Mouse (Mus musculus) liver (tissue): ENCODE measurements around the gene Myh9.
"Not testable (repeated sequence)": the region's sequence is repeated elsewhere in the genome, so short reads cannot be mapped to it uniquely, and the experiment has no call there.

Source experiments
- DNase-seq: peaks from one replicate; pipeline ENCODE4 v3.0.0-alpha.2; 2020; ENCODE audit warnings: mixed read lengths

Myh9 gene

DNA sequence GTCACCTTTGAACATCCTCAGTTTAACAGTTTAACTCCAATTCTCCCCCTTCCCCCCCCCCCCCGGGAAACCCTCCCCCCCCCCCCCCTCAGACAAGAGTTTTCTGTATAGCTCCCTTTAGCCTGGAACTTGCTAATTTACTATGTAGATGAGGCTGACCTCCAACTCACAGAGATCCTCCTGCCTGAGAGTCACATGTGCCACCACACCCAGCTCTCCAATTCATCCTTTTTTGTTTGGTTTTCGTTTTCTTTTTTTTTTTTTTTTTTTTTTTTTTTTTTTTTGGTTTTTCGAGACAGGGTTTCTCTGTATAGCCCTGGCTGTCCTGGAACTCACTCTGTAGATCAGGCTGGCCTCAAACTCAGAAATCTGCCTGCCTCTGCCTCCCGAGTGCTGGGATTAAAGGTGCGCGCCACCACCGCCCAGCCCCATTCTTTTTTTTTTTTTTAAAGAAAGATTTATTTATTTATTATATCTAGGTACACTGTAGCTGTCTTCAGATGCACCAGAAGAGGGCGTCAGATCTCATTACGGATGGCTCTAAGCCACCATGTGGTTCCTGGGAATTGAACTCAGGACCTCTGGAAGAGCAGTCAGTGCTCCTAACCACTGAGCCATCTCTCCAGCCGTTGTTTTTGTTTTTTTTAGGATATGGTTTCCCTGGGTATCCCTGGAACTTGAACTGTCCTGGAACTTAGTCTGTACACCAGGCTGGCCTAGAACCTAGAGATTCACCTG, 25.4 kb upstream of the Myh9 start:
- not testable (repeated sequence) for DNase-seq

DNA sequence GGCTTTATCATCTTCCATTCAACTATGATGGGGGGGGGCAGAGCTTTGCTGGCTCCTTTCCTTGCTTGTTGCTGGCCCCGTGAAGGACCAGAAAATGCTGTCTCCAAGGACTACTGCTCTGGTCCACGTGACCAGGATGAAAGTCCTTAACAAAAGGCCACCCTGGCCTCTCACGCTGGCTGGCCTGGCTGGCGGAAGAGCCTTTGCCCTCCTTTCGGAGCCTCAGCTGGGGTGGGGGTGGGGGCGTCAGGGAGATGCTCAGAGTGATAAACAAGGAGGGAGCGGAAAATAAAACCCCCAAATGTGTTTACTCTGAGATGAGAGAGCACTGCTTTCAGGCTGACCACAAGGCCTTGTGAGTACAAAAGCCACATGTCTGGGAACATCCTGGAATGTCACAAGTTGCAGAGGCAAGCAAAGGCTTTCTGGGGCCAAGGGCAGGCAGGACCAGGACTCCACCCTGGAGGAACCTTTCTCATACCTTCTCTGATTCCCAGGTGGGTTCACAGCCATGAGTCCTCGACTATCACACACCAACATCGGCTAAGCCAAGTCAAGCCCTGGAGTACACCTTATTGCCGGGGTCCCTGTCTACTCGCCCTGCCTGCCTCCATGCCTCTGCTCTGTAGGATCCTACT, 24.7 kb upstream of the Myh9 start:
- DNase-seq, result no peak

DNA sequence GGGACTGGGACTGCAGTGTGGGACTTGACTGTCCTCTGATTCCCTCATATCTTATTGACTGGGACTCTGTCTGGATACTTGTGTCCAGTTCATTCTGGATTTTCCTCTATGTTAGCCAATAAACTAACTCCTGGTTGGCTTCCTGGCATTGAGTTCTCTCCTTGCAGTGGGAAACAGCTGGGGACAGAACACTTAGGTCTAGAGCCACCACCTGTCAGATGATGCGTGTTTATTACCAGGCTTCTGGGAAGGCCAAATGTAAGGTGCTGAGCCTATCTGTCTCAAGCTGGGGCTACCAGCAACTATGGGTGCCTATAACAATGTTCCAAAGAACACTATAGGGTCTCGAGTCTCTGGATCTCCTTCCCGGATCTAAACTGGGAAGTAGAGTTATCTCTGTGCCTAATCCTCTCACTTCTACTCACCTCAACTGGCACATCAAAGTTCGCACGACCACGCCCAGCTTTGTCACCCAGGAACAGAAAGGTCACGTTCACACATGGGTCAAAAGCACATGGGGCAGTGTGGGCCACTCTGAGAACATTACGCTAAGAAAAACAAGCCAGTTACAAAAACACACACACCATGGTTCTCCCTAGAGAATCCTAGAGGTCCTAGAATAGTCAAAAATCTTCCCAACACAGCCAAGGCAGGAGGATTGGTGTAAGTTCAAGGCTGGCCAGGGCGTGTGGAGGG, 22.2 kb upstream of the Myh9 start:
- DNase-seq, result no peak

DNA sequence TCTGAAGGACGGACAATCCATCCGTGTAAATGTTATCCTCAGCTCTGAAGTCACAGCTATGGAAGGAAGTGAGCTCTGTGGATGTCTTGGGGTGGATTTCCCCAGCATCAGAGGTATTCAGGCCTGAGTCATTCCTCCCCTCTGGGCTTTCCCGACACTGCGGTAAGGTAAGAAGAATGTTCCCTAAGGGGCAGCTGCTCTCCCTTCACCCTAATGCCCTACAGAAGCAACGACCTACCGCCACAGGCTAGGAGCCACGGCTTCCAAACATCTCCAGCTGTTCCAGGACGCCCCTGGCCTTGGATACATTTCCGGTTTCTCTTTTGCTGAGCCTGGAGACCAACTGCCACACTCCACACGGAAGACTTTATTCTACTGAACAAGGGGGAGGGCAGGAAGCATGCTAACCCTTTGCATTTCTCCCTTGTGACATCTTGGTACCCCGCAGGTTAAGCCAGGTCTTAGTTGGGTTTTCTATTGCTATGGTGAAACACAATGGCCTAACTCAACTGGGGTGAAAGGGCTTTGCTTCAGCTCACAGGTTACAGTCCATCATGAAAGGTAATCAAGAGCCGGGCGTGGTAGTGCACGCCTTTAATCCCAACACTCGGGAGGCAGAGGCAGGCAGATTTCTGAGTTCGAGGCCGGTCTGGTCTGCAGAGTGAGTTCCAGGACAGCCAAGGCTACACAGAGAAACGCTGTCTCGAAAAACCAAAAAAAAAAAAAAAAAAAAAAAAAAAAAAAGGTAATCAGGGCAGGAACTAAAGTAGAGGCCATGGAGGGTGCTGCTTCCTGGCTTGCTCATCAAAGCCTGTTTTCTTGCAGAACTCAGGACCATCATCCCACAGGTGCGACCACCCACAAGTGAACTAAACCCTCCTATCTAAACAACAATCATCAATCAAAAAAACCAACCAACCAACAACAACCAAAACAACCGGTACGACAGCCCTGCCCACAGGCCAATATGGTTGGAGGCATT, 21.3 kb upstream of the Myh9 start:
- DNase-seq, result no peak

DNA sequence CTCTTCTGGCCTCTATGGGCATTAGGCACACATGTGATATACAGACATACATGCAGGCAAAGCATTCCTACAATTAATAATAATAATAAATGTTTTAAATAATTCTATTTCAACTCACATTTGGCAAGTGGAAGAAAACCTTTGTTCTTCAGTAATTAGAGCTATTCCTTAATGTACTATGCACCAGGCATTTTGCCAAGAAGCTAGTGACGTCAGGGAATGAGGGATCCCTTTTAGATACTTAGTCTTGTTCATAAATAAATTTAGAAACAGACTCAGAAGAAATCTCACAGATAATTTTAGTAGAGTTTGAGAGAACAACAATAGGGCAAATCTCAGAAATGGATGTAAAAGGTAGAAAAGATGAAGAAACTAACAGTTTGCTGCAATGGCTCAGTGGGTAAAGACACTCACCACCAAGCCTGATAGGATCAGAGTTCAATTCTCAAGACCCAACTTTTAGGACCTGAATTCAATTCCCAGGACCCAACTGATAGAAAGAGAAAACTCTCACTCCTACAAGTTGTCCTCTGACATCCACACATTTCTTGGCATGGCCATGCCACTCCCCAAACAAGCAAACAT, 18.2 kb upstream of the Myh9 start:
- no peak for DNase-seq

DNA sequence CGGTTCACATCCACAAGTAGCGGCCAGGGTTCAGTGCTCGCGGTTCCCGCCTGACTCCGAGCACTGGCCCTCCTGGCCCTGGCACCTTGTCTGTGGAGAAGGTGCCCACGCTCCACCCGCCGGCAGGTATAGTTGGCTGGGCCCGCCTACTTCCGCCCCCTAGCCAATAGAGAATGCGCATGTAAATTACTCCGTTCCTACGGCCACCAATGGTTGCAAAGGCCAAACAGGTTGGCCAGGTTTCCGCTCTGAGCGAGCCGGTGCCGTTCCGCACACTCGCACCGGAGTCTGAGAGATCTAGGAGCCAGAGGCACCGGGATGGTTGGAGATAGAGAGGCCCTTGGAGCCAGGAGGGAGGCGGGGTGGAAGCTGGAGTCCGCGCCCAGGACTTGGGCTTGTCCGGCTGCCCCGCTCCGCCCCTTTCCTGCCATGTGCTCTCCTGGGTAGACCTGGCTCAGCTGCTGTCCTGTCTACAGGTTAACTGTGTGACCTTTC, 15.7 kb upstream of the Myh9 start:
- peak; percentile 80 for DNase-seq

DNA sequence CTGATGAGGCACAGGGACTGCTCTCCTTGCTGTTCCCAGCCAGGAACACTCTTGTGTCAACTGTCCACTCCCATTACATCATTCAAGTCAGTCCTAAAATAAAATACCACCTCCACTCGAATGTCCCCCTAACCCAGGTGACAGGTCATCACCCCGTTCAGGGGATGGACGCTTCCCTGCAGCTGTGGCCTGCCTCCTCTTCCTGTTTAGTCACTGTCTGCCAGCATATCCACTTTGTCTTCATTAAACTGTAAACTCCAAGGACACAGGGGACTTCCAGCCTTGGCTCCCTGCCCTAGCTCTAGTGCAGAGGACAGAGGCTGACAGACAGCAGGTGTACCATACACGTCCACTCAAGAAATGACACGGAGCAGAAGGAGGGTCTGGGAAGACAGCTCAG, 14.6 kb upstream of the Myh9 start:
- DNase-seq, result no peak

DNA sequence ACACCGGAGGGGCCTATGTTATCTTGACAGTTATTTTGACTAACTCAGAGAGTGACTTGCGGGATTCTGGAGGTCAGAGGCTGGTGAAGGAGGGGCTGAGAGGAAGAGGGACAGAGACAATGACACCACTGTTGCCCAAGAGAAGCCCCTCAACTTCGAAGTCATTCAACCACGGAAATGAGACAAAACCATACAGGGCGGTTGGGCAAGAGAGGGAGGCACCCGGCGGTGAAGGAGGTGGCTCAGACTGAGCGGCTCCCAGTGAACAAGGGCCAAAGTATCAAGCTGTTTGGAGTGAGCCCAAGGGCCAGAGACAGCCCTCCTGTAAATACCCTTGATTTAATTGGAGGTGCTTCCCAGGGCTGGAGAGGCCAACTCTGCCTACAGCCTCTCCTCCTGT, 13.3 kb upstream of the Myh9 start:
- DNase-seq, result peak; percentile 46

DNA sequence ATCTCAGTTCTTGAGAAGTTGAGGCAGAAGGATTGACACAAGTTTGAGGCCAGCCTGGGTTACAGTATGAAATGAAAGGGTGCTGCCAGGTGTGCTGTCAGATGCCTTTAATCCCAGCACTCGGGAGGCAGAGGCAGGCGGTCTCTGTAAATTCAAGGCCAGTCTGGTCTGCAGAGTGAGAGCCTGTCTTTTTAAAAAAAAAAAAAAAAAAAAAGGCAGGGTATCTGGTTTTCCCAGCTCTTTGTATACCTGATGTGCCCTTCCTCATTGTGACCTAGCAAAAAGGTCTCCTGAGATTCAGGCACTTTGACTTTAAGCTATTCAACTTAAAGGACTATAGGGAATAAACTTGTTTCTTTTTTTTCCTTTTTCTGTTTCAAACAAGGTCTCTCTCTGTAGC, 10.0 kb upstream of the Myh9 start:
- no peak for DNase-seq

DNA sequence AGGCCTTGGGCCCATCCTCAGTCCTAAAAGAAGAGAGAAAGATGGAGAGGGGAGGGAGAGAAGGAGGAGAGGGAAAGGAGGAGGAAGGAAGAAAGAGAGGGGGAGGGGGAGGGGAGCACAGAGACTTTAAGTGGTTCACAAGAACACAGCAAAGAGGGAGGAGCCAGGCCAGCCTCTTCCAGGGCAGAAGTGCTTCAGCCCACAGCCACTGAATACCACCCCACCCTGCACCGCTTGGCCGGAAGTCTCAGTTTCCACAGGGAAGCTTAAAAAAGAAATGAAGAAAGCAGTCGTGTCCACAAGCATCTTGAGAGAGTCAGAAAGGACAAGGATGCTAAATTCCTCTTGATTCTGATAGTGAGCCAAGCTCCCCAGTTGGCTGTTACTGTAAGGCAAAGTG, 9.2 kb upstream of the Myh9 start:
- peak; percentile 51 for DNase-seq

DNA sequence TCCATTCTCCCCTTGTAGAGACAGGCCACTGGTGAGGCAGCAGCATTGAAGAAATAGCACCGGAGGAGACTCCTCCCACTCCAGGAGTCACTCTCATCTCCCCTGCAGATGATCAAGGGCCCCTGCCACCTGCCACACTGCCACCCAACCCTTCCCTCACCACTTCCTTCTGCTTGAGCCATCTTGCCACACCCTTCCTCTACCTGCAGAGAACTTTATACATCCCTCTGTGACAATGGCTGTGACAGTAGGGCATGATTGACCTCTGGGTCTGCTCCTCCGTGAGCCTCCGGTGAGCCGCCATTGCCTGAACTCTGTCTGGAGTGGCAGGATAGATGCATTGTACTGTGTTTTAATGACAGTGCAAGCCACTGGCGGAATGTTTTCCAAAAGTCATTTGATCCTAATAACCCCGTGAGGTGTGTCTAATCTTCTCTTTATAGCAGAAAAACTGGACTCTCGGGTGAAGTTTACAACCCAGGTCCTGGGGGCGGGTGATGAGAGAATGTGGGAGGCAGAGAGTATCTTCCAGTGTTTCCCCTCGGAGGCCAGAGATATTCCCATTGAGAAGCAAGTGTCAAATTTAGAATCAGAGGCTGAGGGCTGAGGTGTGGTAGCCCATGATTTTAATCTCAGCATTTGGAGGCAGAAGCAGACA, 7.7 kb upstream of the Myh9 start:
- no peak for DNase-seq

DNA sequence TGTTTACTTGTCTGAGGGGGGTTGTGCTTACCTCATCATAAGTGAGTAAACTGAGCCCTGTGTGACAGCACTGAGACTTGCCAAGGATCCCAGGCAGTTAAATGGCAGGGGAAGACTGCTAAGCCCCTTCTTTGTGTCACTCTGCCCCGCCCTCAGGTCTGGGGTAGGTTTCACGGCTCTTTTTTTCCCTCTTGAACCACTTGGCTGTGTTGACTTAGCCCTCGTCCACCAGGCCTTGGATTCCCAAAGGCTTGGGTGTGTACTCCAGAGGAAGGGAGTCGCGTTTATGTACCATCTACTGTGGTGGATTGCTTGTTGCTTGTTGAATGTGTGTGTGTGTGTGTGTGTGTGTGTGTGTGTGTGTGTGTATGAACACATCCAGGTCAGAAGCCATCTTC, 7.1 kb upstream of the Myh9 start:
- DNase-seq, result no peak

DNA sequence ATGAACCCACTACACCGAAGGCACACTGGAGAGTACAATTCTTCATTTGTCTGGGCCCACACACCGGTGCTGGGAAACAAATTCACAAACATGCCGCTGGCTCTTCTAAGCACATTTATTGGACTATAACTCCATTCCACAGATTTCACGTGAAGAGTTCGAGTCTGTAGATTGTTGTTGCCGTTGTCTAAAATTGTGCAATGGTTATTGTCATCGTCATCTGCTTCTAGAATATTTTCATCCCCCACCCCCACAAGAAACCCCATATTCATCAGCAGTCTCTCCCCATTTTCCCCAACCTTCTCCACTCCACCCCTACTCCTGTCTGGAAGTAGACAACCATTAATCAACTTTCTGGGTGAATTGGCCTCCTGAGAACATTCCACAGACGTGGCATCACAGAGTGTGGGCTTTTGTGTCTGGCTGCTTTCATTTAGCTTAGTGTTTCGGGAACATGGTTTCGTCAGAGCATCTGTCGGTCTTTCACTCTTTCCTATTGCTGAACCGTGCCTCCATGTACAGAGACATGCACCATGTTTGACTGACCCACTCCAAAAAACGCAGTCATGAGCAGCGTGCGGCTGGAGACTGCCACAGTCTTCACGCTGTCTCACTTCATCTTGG, 6.6 kb upstream of the Myh9 start:
- DNase-seq, result no peak

DNA sequence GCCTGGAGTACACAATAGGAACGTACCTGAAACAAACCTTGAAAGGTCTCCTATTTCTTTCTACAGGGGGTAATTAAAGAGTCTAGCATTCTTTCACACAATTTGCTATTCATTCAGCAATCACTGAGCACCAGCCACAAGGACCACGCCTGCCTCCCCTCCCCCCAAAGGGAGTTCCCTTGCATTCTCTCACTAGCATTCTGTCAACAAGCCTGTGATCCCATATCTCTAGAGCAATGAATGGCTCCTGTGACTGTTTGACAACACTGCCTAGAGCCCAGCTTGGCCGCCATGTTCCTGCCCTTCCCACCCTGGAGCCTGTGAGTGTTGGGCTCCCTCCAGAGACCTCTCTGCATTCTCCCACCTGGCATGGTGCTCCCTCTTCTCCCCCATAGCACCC, 5.9 kb upstream of the Myh9 start:
- peak; percentile 54 for DNase-seq

DNA sequence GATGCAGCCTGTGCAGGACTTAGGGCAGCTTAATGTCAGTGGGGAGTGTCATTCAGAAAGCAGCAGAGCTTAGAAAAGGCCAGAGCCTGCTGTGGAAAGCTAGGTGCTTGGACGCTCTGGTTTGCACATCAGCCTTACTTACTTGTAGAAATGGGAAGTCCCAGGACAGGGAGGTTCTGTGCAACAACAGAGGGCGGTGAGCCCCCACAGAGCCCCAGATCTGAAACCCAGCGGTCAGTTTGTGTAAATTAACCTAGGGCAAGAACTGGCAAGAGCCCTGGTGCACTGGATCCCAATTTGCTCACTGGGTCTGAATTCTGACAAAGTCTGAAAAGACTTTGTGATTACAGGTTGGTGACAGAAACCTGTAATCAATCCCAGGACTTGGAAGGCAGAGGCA, 5.1 kb upstream of the Myh9 start:
- DNase-seq, result no peak

DNA sequence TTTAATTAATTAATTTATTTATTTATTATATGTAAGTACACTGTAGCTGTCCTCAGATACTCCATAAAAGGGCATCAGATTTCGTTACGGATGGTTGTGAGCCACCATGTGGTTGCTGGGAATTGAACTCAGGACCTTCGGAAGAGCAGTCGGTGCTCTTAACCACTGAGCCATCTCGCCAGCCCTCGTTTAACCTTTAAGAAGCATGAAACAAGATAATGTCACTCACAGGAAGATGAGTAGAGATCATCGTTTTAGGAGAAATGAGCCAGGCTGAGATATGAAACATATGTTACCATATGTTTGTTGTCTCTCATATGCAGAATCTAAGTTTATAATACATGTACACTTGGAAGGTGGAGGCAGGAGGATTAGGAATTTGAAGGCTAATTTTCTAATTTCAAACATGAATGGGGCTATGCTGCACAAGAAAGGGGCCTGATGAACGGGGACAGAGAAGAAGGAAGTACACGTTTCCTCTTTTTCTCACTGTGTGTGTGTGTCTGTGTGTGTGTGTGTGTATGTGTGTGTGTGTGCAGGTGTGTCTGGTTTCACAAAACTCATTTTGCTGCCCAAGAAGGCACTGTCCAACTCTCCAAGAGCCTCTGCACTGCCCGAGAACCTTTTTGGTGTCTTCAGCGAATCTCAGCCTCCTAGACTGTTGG, 4.1 kb upstream of the Myh9 start:
- DNase-seq, result not testable (repeated sequence)

DNA sequence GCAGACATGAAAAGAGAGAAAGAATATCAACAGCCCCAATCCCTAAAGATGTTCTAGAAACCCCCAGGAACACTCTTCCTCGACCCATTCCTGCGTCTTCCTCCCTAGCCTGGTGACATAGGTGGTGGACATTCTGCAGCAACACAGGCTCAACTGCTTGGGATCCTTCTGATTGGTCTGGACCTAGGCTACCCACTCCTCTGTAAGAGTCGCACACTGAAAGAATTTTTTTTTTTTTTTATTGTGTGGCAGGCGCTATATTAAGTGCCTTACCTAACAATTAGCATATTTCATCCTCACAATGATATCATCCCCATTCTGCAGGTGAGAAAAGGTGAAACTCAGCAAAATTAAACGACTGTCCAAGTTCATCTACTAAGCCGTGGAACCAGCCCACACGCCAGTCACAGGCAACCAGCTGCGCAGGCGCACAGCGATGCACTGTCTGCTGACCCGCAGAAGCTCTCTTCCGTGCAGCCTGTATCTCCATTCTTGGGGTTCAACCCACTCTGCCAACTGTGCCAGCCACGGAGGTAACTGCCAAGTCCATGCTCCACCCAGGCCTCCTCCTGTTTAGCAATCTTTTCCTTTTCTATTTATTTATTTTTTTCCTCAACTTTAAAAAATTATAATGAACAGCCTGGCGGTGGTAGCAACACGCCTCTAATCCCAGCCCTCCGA, 3.1 kb upstream of the Myh9 start:
- no peak for DNase-seq

DNA sequence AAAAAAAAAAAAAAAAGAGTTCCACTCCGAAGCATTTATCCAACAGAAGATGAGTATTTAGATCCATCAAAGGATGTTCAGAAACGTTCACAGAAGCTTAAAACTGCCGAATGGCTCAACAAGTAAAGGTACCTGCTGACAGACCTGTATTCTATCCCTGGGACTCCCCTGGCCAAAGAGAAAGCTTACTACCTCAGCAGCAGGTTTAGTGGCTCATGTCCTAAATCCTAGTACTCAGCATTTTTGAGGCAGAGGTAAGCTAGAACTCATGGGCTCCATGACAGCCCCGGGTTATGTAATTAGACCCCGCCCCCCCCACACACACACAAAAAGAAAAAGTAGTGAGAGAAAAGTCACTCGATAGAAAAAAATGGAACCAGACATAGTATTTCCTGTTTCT, 2.1 kb upstream of the Myh9 start:
- DNase-seq, result no peak

DNA sequence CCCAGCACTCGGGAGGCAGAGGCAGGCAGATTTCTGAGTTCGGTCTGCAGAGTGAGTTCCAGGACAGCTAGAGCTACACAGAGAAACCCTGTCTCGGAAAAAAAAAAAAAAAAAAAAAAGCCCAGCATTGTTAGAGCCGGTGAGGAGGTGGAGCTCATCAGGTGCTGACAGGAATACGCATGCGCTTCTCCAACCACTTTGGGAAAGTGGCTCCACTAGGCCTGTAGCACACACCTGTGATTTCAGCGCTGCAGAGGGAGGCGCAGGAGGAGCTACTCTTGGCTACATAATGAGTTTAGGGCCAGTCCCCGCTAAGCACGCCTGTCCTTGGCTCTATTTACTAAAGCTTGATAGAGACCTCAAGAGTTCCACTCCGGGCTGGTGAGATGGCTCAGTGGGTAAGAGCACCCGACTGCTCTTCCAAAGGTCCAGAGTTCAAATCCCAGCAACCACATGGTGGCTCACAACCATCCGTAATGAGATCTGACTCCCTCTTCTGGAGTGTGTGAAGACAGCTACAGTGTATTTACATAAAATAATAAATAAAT, 1.6 kb upstream of the Myh9 start:
- DNase-seq, result not testable (repeated sequence)

DNA sequence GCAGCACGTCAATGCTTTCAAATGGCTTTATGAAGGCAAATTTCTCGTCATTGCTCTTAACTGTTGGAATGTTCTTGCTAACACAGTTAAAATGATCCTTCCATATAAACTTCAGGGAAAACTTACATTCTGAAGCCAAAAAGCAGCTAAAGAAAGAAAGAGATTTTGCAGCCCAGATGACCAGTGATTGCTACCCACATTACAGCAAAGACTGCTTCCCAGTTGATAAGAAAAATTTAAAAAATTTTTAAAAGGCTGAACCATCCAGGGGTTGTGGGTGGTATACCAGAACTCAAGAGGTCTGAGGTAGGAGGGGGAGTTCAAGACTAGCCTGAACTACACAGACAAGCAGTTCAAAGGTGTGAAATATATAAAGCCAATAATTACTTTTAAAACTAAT, 1.1 kb upstream of the Myh9 start:
- no peak for DNase-seq
